Mouse (Mus musculus): ENCODE measurements at regions not wholly inside any gene's neighbourhood (a gene's known extent, or its start where the extent isn't known, plus 50 kb on each side); places are given as distances from the start of the nearest gene placed in this dataset.

GRCm38 (mm10) chr12:79907583-79907982 is 205.2 kb downstream of the Zfp36l1 start:
- TF ChIP-seq CTCF (IDR thresholded peaks at IDR 0.05; ENCODE audit: low read depth) (no peak), EP300 (IDR thresholded peaks at IDR 0.05; ENCODE audit: low read depth) (no peak)
- peaks cover 23% of the 10 kb centered on the region for H3K4me1 ChIP-seq (ENCODE audit: insufficient read depth)
- H3K9me3 ChIP-seq (ENCODE audit: low read length) = no peaks in the 10 kb centered on the region
- H3K27me3 ChIP-seq (ENCODE audit: insufficient read depth, low read length) = no peaks in the 10 kb centered on the region
- H3K27ac ChIP-seq (ENCODE audit: low read depth) = no peak overlapping the region
- H3K4me2 ChIP-seq (ENCODE audit: low read depth, low read length) = no peak overlapping the region
- WGBS (ENCODE audit: insufficient replicate concordance) = 71% methylated on average over 5 of the region's 5 CpGs
- no peak overlapping the region for H3K4me3 ChIP-seq (ENCODE audit: low read depth, low read length)
- H3K36me3 ChIP-seq (replicated peaks; ENCODE audit: insufficient read depth, low read length) = no peaks in the 10 kb centered on the region
- no peak for ATAC-seq
- no peak overlapping the region for H3K9ac ChIP-seq (replicated peaks)
- no peak for DNase-seq

GRCm38 (mm10) chr12:79906738-79907365 is 206.0 kb downstream of the Zfp36l1 start:
- TF ChIP-seq EP300 (IDR thresholded peaks at IDR 0.05; ENCODE audit: low read depth) (no peak), CTCF (IDR thresholded peaks at IDR 0.05; ENCODE audit: low read depth) (no peak)
- 65% methylated on average over 10 of the region's 10 CpGs for WGBS (ENCODE audit: insufficient replicate concordance)
- Histone ChIP-seq H3K27ac (ENCODE audit: low read depth) (peak overlapping the region; percentile 62; the same call in 1 of the 2 replicates), H3K4me3 (ENCODE audit: low read depth, low read length) (no peak overlapping the region), H3K4me1 (ENCODE audit: insufficient read depth) (peaks cover 22% of the 10 kb centered on the region), H3K9ac (replicated peaks) (no peak overlapping the region), H3K9me3 (ENCODE audit: low read length) (no peaks in the 10 kb centered on the region), H3K27me3 (ENCODE audit: insufficient read depth, low read length) (no peaks in the 10 kb centered on the region), H3K4me2 (ENCODE audit: low read depth, low read length) (no peak overlapping the region), H3K36me3 (replicated peaks; ENCODE audit: insufficient read depth, low read length) (no peaks in the 10 kb centered on the region)
- ATAC-seq (no peak), DNase-seq (no peak)

GRCm38 (mm10) chr12:79905828-79906737 is 206.7 kb downstream of the Zfp36l1 start:
- no peaks in the 10 kb centered on the region for H3K27me3 ChIP-seq (ENCODE audit: insufficient read depth, low read length)
- no peak for ATAC-seq
- H3K4me2 ChIP-seq (ENCODE audit: low read depth, low read length) = no peak overlapping the region
- H3K4me3 ChIP-seq (ENCODE audit: low read depth, low read length) = no peak overlapping the region
- TF ChIP-seq CTCF (IDR thresholded peaks at IDR 0.05; ENCODE audit: low read depth) (no peak), EP300 (IDR thresholded peaks at IDR 0.05; ENCODE audit: low read depth) (no peak)
- no peaks in the 10 kb centered on the region for H3K36me3 ChIP-seq (replicated peaks; ENCODE audit: insufficient read depth, low read length)
- H3K9me3 ChIP-seq (ENCODE audit: low read length) = no peaks in the 10 kb centered on the region
- WGBS (ENCODE audit: insufficient replicate concordance) = 54% methylated on average over 10 of the region's 10 CpGs
- 0 out of 2 replicates have a peak overlapping the region, but pooled peaks have one; percentile 32 for H3K9ac ChIP-seq (replicated peaks)
- H3K4me1 ChIP-seq (ENCODE audit: insufficient read depth) = peaks cover 18% of the 10 kb centered on the region
- DNase-seq = no peak
- H3K27ac ChIP-seq (ENCODE audit: low read depth) = peak overlapping the region; percentile 62

GRCm38 (mm10) chr12:79904913-79905549 is 207.8 kb downstream of the Zfp36l1 start:
- Histone ChIP-seq H3K9ac (replicated peaks) (no peak overlapping the region), H3K4me1 (ENCODE audit: insufficient read depth) (peaks cover 18% of the 10 kb centered on the region), H3K27ac (ENCODE audit: low read depth) (peak overlapping the region; percentile 24; the same call in 1 of the 2 replicates), H3K27me3 (ENCODE audit: insufficient read depth, low read length) (no peaks in the 10 kb centered on the region), H3K4me3 (ENCODE audit: low read depth, low read length) (no peak overlapping the region), H3K4me2 (ENCODE audit: low read depth, low read length) (no peak overlapping the region), H3K9me3 (ENCODE audit: low read length) (no peaks in the 10 kb centered on the region), H3K36me3 (replicated peaks; ENCODE audit: insufficient read depth, low read length) (no peaks in the 10 kb centered on the region)
- ATAC-seq (peak; percentile 31; the same call in 1 of the 2 replicates), DNase-seq (no peak)
- 40% methylated on average over 2 of the region's 2 CpGs for WGBS (ENCODE audit: insufficient replicate concordance)
- no peak for TF ChIP-seq EP300 (IDR thresholded peaks at IDR 0.05; ENCODE audit: low read depth)
- TF ChIP-seq CTCF (IDR thresholded peaks at IDR 0.05; ENCODE audit: low read depth) = no peak

GRCm38 (mm10) chr12:79902761-79903160 is 210.1 kb downstream of the Zfp36l1 start:
- Histone ChIP-seq H3K4me3 (ENCODE audit: low read depth, low read length) (no peak overlapping the region), H3K4me1 (ENCODE audit: insufficient read depth) (peaks cover 18% of the 10 kb centered on the region), H3K36me3 (replicated peaks; ENCODE audit: insufficient read depth, low read length) (no peaks in the 10 kb centered on the region), H3K4me2 (ENCODE audit: low read depth, low read length) (no peak overlapping the region), H3K9ac (replicated peaks) (no peak overlapping the region), H3K9me3 (ENCODE audit: low read length) (no peaks in the 10 kb centered on the region), H3K27ac (ENCODE audit: low read depth) (peak overlapping the region; percentile 52), H3K27me3 (ENCODE audit: insufficient read depth, low read length) (no peaks in the 10 kb centered on the region)
- TF ChIP-seq EP300 (IDR thresholded peaks at IDR 0.05; ENCODE audit: low read depth) (no peak), CTCF (IDR thresholded peaks at IDR 0.05; ENCODE audit: low read depth) (no peak)
- 67% methylated on average over 7 of the region's 7 CpGs for WGBS (ENCODE audit: insufficient replicate concordance)
- ATAC-seq (no peak), DNase-seq (no peak)

- Histone ChIP-seq H3K27me3 (ENCODE audit: insufficient read depth, low read length) (no peaks in the 10 kb centered on the region), H3K9ac (replicated peaks) (no peak overlapping the region), H3K27ac (ENCODE audit: low read depth) (peak overlapping the region; percentile 52), H3K36me3 (replicated peaks; ENCODE audit: insufficient read depth, low read length) (no peaks in the 10 kb centered on the region), H3K4me2 (ENCODE audit: low read depth, low read length) (no peak overlapping the region), H3K4me1 (ENCODE audit: insufficient read depth) (peaks cover 15% of the 10 kb centered on the region), H3K9me3 (ENCODE audit: low read length) (no peaks in the 10 kb centered on the region), H3K4me3 (ENCODE audit: low read depth, low read length) (no peak overlapping the region)
- TF ChIP-seq CTCF (IDR thresholded peaks at IDR 0.05; ENCODE audit: low read depth) = no peak
- ATAC-seq = no peak
- WGBS (ENCODE audit: insufficient replicate concordance) = 62% methylated on average over 7 of the region's 7 CpGs
- no peak for DNase-seq
Measured at GRCm38 (mm10) chr12:79902163-79902562, 210.7 kb downstream of the Zfp36l1 start.
